Mouse (Mus musculus) embryonic facial prominence, embryonic 11.5 days (tissue): ENCODE measurements around the gene AC124502.3. TPM values are rescaled to one million over a fixed set of nuclear protein-coding genes. Genes with fewer than 3 reads are reported as not detected.
"Not testable (repeated sequence)": the region's sequence is repeated elsewhere in the genome, so short reads cannot be mapped to it uniquely, and the experiment has no call there.

Experiments
- ATAC-seq: fragments of 200-750 bp; cut with Nextera tagmentation; replicated peaks from 2 replicates; pipeline ENCODE4 v1.8.0; 2017; ENCODE audit warnings: low read depth; ENCODE audit not compliant: insufficient number of reproducible peaks, low FRiP score, low TSS enrichment
- DNase-seq: peaks from one replicate; pipeline ENCODE4 v3.0.0-alpha.2; 2015; ENCODE audit warnings: low spot score
- H3K27ac ChIP-seq: fragments of 300-500 bp; sonication (generic); replicated peaks from 2 replicates; pipeline ENCODE4 v1.5.1; 2014; ENCODE audit warnings: mild to moderate bottlenecking, low read depth, low read length, control low read depth
- H3K27me3 ChIP-seq: fragments of 300-500 bp; sonication (generic); 2 replicates; pipeline ENCODE4 v1.6.1; 2014; ENCODE audit warnings: mild to moderate bottlenecking, low read length, moderate library complexity, mixed read lengths; ENCODE audit not compliant: control insufficient read depth, insufficient read depth
- H3K36me3 ChIP-seq: fragments of 300-500 bp; sonication (generic); replicated peaks from 2 replicates; pipeline ENCODE4 v1.6.1; 2014; ENCODE audit warnings: low read depth, mild to moderate bottlenecking, low read length, moderate library complexity, mixed read lengths; ENCODE audit not compliant: control insufficient read depth, insufficient read depth
- H3K4me1 ChIP-seq: fragments of 300-500 bp; sonication (generic); 2 replicates; pipeline ENCODE4 v1.6.1; 2014; ENCODE audit warnings: low read length, mixed read lengths; ENCODE audit not compliant: control insufficient read depth, insufficient read depth
- H3K4me2 ChIP-seq: fragments of 300-500 bp; sonication (generic); 2 replicates; pipeline ENCODE4 v1.6.1; 2014; ENCODE audit warnings: low read depth, mild to moderate bottlenecking, control low read depth, low read length, moderate library complexity
- H3K4me3 ChIP-seq: fragments of 300-500 bp; sonication (generic); 2 replicates; pipeline ENCODE4 v1.5.1; 2014; ENCODE audit warnings: low read depth, low read length, control low read depth
- H3K9ac ChIP-seq: fragments of 300-500 bp; sonication (generic); replicated peaks from 2 replicates; pipeline ENCODE4 v1.6.1; 2014; ENCODE audit warnings: mild to moderate bottlenecking, control low read depth, low read length
- H3K9me3 ChIP-seq: fragments of 300-500 bp; sonication (generic); replicated peaks from 2 replicates; pipeline ENCODE4 v1.6.1; 2016; ENCODE audit warnings: mild to moderate bottlenecking, low read length, inconsistent platforms, mixed read lengths; ENCODE audit not compliant: control insufficient read depth
- WGBS: fragments of 180-500 bp; shearing (Covaris S2); extraction: QIAGEN DNeasy Blood & Tissue Kit; methylation state at CpG from one replicate; pipeline ENCODE4 v1.1.7; 2014; 5-methylcytosine and 5-hydroxymethylcytosine counted together
- polyA plus RNA-seq: library from polyadenylated mRNA; unstranded; fragments of >200 nt; fragmentation: Nextera tagmentation; extraction: Ambion mirVana; gene quantifications from 2 replicates; pipeline ENCODE4 v1.2.1, GENCODE M21; 2014

The AC124502.3 gene
- polyA plus RNA-seq, 1 experiment from 2014 or later: 1.6 TPM

GRCm38 (mm10) chr19:4999445-5000140 is 39.1 kb upstream of the AC124502.3 start:
- WGBS: 74% methylated on average over 6 of the region's 6 CpGs
- no peak overlapping the region for H3K4me2 ChIP-seq
- H3K4me3 ChIP-seq: no peak overlapping the region
- H3K4me1 ChIP-seq: 0 out of 2 replicates have a peak, but pooled peaks cover 2% of the 10 kb centered on the region
- no peaks in the 10 kb centered on the region for H3K27me3 ChIP-seq
- DNase-seq (no peak), ATAC-seq (no peak)
- no peaks in the 10 kb centered on the region for H3K36me3 ChIP-seq
- H3K9ac ChIP-seq: no peak overlapping the region
- H3K9me3 ChIP-seq: no peaks in the 10 kb centered on the region
- H3K27ac ChIP-seq: no peak overlapping the region

GRCm38 (mm10) chr19:5001666-5002406 is 36.9 kb upstream of the AC124502.3 start:
- H3K9ac ChIP-seq: peak overlapping the region; percentile 26; the same call in 1 of the 2 replicates
- 0 out of 2 replicates have a peak, but pooled peaks cover 2% of the 10 kb centered on the region for H3K4me1 ChIP-seq
- no peak overlapping the region for H3K27ac ChIP-seq
- H3K9me3 ChIP-seq: no peaks in the 10 kb centered on the region
- H3K4me2 ChIP-seq: peak overlapping the region; percentile 35
- DNase-seq (peak; percentile 92), ATAC-seq (peak; percentile 91)
- no peaks in the 10 kb centered on the region for H3K27me3 ChIP-seq
- peak overlapping the region; percentile 19; the same call in 1 of the 2 replicates for H3K4me3 ChIP-seq
- H3K36me3 ChIP-seq: no peaks in the 10 kb centered on the region
- WGBS: under 1% methylated on average over 39 of the region's 39 CpGs

DNA sequence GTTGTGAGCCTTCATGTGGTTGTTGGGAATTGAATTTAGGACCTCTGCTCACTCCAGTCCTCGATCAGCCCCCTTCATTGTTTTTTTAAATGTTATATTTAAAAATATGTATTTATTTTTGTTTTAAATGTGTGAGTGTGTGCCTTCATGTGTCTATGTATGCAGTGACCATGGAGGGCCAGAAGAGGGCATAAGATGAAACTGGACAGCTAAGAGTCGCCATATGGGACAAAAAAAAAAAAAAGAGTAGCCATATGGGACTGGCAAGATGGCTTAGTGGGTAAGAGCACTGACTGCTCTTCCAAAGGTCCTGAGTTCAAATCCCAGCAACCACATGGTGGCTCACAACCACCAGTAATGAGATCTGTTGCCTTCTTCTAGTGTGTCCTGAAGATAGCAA is 35.0 kb upstream of the AC124502.3 start:
- not testable (repeated sequence) for H3K9me3 ChIP-seq, H3K27me3 ChIP-seq, H3K4me3 ChIP-seq, ATAC-seq, H3K4me2 ChIP-seq, DNase-seq, H3K36me3 ChIP-seq, H3K9ac ChIP-seq, H3K4me1 ChIP-seq, H3K27ac ChIP-seq
- 61% methylated on average over 2 of the region's 2 CpGs for WGBS

DNA sequence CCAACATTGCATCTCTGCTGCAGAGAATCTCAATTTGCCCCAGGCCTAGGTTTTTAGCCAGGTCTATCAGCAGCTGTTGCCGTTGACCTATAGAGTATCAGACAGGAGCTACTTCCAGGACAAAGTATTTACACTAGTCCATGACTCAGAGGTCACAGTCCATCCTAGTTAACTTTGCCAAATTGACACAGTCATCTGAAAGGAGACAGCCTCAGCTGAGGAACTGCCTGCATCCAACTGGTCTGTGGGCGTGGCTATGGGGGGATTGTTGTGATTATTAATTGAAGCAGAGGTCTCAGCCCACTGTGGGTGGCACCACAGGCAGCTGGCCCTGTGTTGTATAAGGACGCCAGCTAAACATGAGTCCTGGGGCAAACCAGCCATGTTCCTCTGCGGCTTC is 33.8 kb upstream of the AC124502.3 start:
- Histone ChIP-seq H3K4me2 (no peak overlapping the region), H3K27ac (no peak overlapping the region), H3K4me3 (no peak overlapping the region), H3K9me3 (no peaks in the 10 kb centered on the region), H3K4me1 (0 out of 2 replicates have a peak, but pooled peaks cover 2% of the 10 kb centered on the region), H3K36me3 (no peaks in the 10 kb centered on the region), H3K27me3 (no peaks in the 10 kb centered on the region), H3K9ac (no peak overlapping the region)
- ATAC-seq: no peak
- no peak for DNase-seq
- 70% methylated on average over 4 of the region's 4 CpGs for WGBS

DNA sequence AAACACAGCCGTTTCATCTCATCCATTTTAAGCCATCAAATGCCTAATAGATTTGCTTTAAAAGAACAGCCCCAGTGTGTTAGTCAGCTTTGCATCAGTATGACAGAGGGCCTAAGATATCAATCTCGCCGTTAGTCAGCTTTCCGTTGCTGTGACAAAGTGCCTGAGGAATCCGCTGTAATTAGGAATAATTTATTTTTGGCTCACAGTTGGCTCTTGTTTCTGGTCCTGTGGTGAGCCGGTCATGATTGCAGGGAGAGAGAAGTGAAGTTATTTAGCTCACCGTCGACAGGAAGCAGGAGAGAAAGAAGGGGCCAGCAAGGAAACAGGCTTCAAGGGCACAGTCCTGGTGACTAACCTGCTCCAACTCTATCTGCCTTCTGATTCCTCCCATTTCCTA is 25.6 kb upstream of the AC124502.3 start:
- Histone ChIP-seq H3K27me3 (no peaks in the 10 kb centered on the region), H3K36me3 (no peaks in the 10 kb centered on the region), H3K4me2 (no peak overlapping the region), H3K9me3 (no peaks in the 10 kb centered on the region), H3K4me3 (no peak overlapping the region), H3K9ac (no peak overlapping the region), H3K27ac (no peak overlapping the region), H3K4me1 (no peaks in the 10 kb centered on the region)
- DNase-seq (no peak), ATAC-seq (no peak)
- 70% methylated on average over 8 of the region's 8 CpGs for WGBS

GRCm38 (mm10) chr19:5014961-5015398 is 23.7 kb upstream of the AC124502.3 start:
- no peaks in the 10 kb centered on the region for H3K9me3 ChIP-seq
- no peak overlapping the region for H3K9ac ChIP-seq
- no peaks in the 10 kb centered on the region for H3K4me1 ChIP-seq
- DNase-seq: peak; percentile 70
- H3K4me2 ChIP-seq: no peak overlapping the region
- 17% methylated on average over 8 of the region's 8 CpGs for WGBS
- H3K36me3 ChIP-seq: no peaks in the 10 kb centered on the region
- ATAC-seq: no peak
- no peak overlapping the region for H3K27ac ChIP-seq
- no peak overlapping the region for H3K4me3 ChIP-seq
- H3K27me3 ChIP-seq: no peaks in the 10 kb centered on the region

DNA sequence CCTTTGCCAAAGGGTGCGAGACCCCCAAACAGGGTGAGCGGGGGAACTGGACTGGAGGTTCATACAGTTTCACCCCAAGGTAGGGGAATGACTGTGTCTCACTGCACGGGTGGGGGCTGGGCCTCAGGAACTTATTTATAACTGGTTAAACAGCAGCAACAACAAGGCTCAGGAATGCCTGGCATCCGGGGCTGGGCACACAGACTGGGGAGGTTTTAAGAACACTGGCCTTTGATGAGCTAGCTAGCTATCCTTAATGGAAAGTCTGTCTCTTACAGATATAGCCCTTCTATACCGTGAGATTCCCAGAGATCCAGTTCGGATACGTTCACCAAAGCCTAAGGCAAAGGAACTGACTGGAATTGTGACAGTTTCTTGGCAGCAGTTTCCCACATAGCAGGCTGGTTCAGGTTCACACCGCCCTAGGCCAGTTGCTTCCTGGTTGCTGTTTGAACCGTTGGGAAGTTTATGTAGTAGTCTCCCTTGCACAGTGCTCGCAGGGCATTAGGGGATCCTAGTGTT is 22.4 kb upstream of the AC124502.3 start:
- no peaks in the 10 kb centered on the region for H3K36me3 ChIP-seq
- no peaks in the 10 kb centered on the region for H3K27me3 ChIP-seq
- no peak overlapping the region for H3K4me3 ChIP-seq
- WGBS: 37% methylated on average over 10 of the region's 10 CpGs
- DNase-seq: peak; percentile 38
- H3K9me3 ChIP-seq: no peaks in the 10 kb centered on the region
- H3K27ac ChIP-seq: no peak overlapping the region
- no peaks in the 10 kb centered on the region for H3K4me1 ChIP-seq
- H3K4me2 ChIP-seq: no peak overlapping the region
- no peak overlapping the region for H3K9ac ChIP-seq
- ATAC-seq: no peak

GRCm38 (mm10) chr19:5016782-5017181 is 21.9 kb upstream of the AC124502.3 start:
- Histone ChIP-seq H3K9ac (no peak overlapping the region), H3K27ac (no peak overlapping the region), H3K4me3 (no peak overlapping the region), H3K36me3 (no peaks in the 10 kb centered on the region), H3K4me2 (no peak overlapping the region), H3K4me1 (no peaks in the 10 kb centered on the region), H3K9me3 (no peaks in the 10 kb centered on the region), H3K27me3 (no peaks in the 10 kb centered on the region)
- DNase-seq (peak; percentile 81), ATAC-seq (no peak)
- WGBS: 22% methylated on average over 12 of the region's 12 CpGs
